Mouse (Mus musculus) megakaryocyte, embryonic 14.5 days (primary cell): ENCODE measurements around the gene Olfr1136. TPM values are rescaled to one million over a fixed set of nuclear protein-coding genes. Genes with fewer than 3 reads are reported as not detected.

Experiments
- H3K27me3 ChIP-seq: replicated peaks from 2 replicates; pipeline ENCODE3; 2012; ENCODE audit warnings: inconsistent platforms
- H3K36me3 ChIP-seq: replicated peaks from 2 replicates; pipeline ENCODE3; 2012; ENCODE audit warnings: low read length, inconsistent platforms, mixed read lengths
- H3K4me1 ChIP-seq: 2 replicates; pipeline ENCODE4 v1.6.1; 2012; ENCODE audit warnings: inconsistent platforms
- H3K4me3 ChIP-seq: replicated peaks from 2 replicates; pipeline ENCODE3; 2012; ENCODE audit warnings: moderate library complexity, mild to moderate bottlenecking, inconsistent platforms
- H3K9me3 ChIP-seq: 2 replicates; pipeline ENCODE4 v1.6.1; 2012; ENCODE audit warnings: inconsistent platforms
- FLI1 ChIP-seq: IDR thresholded peaks from 2 replicates; pipeline ENCODE4 v1.6.1; 2012; ENCODE audit warnings: low read length, inconsistent platforms, mixed read lengths
- GATA1 ChIP-seq: IDR thresholded peaks from 3 replicates; pipeline ENCODE4 v1.6.1; 2012; ENCODE audit warnings: mixed read lengths, low read length, inconsistent platforms, borderline replicate concordance
- polyA plus RNA-seq: library from polyadenylated mRNA; stranded (reverse); fragments of >175 nt; gene quantifications from 2 replicates; pipeline ENCODE4 v1.2.3, GENCODE M21; 2012; ENCODE audit warnings: low replicate concordance; ENCODE audit not compliant: insufficient read depth

Olfr1136 gene
- polyA plus RNA-seq = not detected in 2 replicates

DNA sequence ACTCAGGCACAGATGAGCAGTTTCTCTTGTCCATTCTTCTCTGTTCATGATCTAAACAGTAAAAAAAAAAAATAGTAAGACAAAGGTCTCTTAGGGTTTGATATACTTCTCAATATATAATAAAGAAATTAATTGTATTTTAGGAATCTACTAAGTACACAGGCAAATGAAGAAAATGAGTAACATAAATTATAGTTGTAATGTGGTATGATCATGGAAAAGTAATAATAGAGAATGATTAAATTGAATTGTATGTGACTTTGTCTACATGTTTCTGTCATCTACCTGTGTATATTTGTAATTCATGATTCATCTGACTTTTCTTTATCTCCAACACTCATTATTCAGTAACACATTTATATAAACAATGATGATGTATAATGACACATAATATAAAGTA, at the start of gene Olfr1136:
Gene Olfr1136 (minus strand): TSS at position 101 of the 400 bp plus-strand sequence.
- no peak within 1 kb of the TSS for H3K4me3 ChIP-seq
- H3K4me1 ChIP-seq = no peaks in the 10 kb centered on the region
- no peaks in the 10 kb centered on the region for H3K36me3 ChIP-seq
- no peaks in the 10 kb centered on the region for H3K27me3 ChIP-seq
- no peaks in the 10 kb centered on the region for H3K9me3 ChIP-seq
- TF ChIP-seq FLI1 = no peak
- no peak for TF ChIP-seq GATA1

DNA sequence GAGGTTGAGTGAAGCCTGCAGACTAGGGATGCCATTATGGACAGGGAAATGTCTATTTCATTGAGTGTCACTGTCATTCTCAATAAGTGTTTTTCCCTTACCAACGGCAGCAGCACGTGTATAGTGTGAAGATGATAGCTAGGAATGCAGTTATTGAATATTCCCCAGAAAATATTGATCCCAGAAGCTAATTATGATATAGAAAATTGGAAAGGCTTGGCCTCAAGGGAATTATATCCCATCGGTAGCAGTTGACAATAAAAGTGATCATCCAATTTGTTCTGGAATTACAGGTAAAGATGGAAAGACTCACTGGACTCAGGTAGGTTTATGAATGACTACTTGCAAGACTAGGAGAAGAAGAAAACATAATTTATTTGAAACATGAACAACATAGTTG, 49.7 kb upstream of the Olfr1136 start, which contains the start of gene Olfr1140:
Gene Olfr1140 (plus strand): TSS at position 301 of the 400 bp plus-strand sequence.
- H3K9me3 ChIP-seq = no peaks in the 10 kb centered on the region
- no peak for TF ChIP-seq FLI1
- no peak for TF ChIP-seq GATA1
- H3K4me3 ChIP-seq = no peak within 1 kb of the TSS
- no peaks in the 10 kb centered on the region for H3K36me3 ChIP-seq
- H3K4me1 ChIP-seq = no peaks in the 10 kb centered on the region
- no peaks in the 10 kb centered on the region for H3K27me3 ChIP-seq

DNA sequence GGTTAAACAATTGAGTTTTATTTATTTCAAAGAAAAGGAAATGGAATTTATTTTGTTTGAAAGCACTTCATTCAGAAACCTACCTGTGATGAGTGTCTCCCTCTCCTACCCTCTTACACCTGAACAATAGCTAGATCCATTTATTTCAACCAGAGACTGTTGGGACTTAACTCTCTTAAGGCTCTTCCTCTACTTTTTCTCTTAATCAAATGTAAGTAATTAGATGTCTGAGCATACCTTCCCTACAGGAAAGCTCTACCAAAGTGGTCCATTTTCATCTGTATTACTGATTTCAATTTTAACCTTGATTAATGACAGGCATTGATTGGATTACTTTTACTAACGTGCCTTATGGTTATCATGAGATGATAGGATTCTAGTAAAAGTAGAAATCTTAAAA, 46.1 kb upstream of the Olfr1136 start, which contains the start of gene Olfr1138:
Gene Olfr1138 (minus strand): TSS at position 101 of the 400 bp plus-strand sequence.
- Histone ChIP-seq H3K9me3 (no peaks in the 10 kb centered on the region), H3K4me3 (no peak within 1 kb of the TSS), H3K27me3 (no peaks in the 10 kb centered on the region), H3K36me3 (no peaks in the 10 kb centered on the region), H3K4me1 (no peaks in the 10 kb centered on the region)
- TF ChIP-seq GATA1 (no peak), FLI1 (no peak)

- no peaks in the 10 kb centered on the region for H3K4me1 ChIP-seq
- H3K27me3 ChIP-seq = no peaks in the 10 kb centered on the region
- no peak for TF ChIP-seq FLI1
- no peak for TF ChIP-seq GATA1
- no peak within 1 kb of the TSS for H3K4me3 ChIP-seq
- no peaks in the 10 kb centered on the region for H3K36me3 ChIP-seq
- H3K9me3 ChIP-seq = no peaks in the 10 kb centered on the region
These were observed 19.3 kb upstream of the Olfr1136 start, which contains the start of gene Olfr1137 for GRCm38 (mm10) chr2:87713079-87713478. TSS of gene Olfr1137 (minus strand) at chr2:87713179.

- Histone ChIP-seq H3K36me3 (no peaks in the 10 kb centered on the region), H3K4me3 (no peak within 1 kb of the TSS), H3K27me3 (no peaks in the 10 kb centered on the region), H3K9me3 (no peaks in the 10 kb centered on the region), H3K4me1 (no peaks in the 10 kb centered on the region)
- TF ChIP-seq GATA1 (no peak), FLI1 (no peak)
These were observed 20.2 kb downstream of the Olfr1136 start, which contains the start of gene Olfr1135 for GRCm38 (mm10) chr2:87673564-87673963. TSS of gene Olfr1135 (minus strand) at chr2:87673664.

- TF ChIP-seq GATA1 = no peak
- TF ChIP-seq FLI1 = no peak
- 0 out of 2 replicates have a peak, but pooled peaks cover 4% of the 10 kb centered on the region for H3K9me3 ChIP-seq
- no peaks in the 10 kb centered on the region for H3K36me3 ChIP-seq
- no peaks in the 10 kb centered on the region for H3K27me3 ChIP-seq
- no peak within 1 kb of the TSS for H3K4me3 ChIP-seq
- no peaks in the 10 kb centered on the region for H3K4me1 ChIP-seq
These were observed 35.4 kb downstream of the Olfr1136 start, which contains the start of gene Olfr1134 for GRCm38 (mm10) chr2:87658360-87658759. TSS of gene Olfr1134 (minus strand) at chr2:87658460.

DNA sequence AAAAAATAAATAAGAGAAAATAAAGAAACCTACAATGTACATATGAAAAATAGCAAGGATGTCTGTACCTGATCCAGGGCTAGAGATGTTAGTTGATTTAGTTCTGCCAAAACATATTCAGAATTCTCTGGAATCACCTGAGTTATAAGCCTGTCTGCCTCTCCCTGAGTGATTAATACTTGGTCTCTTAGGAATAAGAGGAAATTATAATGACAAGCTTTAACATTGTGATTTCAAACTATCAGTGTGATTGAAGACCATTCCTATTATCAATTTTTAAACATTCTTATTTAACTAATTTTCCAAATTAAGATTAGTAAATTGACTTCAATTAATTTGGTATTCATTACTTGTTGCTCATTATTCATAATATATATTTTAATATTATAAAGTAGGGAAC, 46.5 kb downstream of the Olfr1136 start, which contains the start of gene Olfr1133:
Gene Olfr1133 (minus strand): TSS at position 101 of the 400 bp plus-strand sequence.
- Histone ChIP-seq H3K4me1 (no peaks in the 10 kb centered on the region), H3K9me3 (no peaks in the 10 kb centered on the region), H3K27me3 (no peaks in the 10 kb centered on the region), H3K4me3 (no peak within 1 kb of the TSS), H3K36me3 (no peaks in the 10 kb centered on the region)
- TF ChIP-seq GATA1 (no peak), FLI1 (no peak)

Other genes with a start within 250 kb of the Olfr1136 start
- gene Olfr1126, start 240.0 kb downstream of the Olfr1136 start, polyA plus RNA-seq = not detected in 2 replicates
- not detected in 2 replicates for gene Pramel7, start 196.9 kb downstream of the Olfr1136 start, polyA plus RNA-seq
- gene Pramel6, start 187.4 kb downstream of the Olfr1136 start, polyA plus RNA-seq = not detected in 2 replicates
- gene Olfr153, start 162.2 kb downstream of the Olfr1136 start, polyA plus RNA-seq = not detected in 2 replicates
- not detected in 2 replicates for gene Olfr1128, start 148.4 kb downstream of the Olfr1136 start, polyA plus RNA-seq
- not detected in 2 replicates for gene Olfr1129, start 120.0 kb downstream of the Olfr1136 start, polyA plus RNA-seq
- gene Olfr1130, start 87.7 kb downstream of the Olfr1136 start, polyA plus RNA-seq = not detected in 2 replicates
- not detected in 2 replicates for gene Olfr1131, start 66.8 kb downstream of the Olfr1136 start, polyA plus RNA-seq
- gene Olfr1132, start 56.4 kb downstream of the Olfr1136 start, polyA plus RNA-seq = not detected in 2 replicates
- gene Olfr1133, start 46.6 kb downstream of the Olfr1136 start, polyA plus RNA-seq = not detected in 2 replicates
- gene Olfr1134, start 35.5 kb downstream of the Olfr1136 start, polyA plus RNA-seq = not detected in 2 replicates
- not detected in 2 replicates for gene Olfr1135, start 20.3 kb downstream of the Olfr1136 start, polyA plus RNA-seq
- 0.71 TPM in 1 of 2 replicates, not detected in the other for gene Olfr1137, start 19.2 kb upstream of the Olfr1136 start, polyA plus RNA-seq
- gene Olfr1138, start 46.0 kb upstream of the Olfr1136 start, polyA plus RNA-seq = not detected in 2 replicates
- not detected in 2 replicates for gene Olfr1140, start 49.8 kb upstream of the Olfr1136 start, polyA plus RNA-seq
- not detected in 2 replicates for gene Olfr1141, start 60.0 kb upstream of the Olfr1136 start, polyA plus RNA-seq
- not detected in 2 replicates for gene Olfr152, start 85.5 kb upstream of the Olfr1136 start, polyA plus RNA-seq
- not detected in 2 replicates for gene Olfr1143, start 106.6 kb upstream of the Olfr1136 start, polyA plus RNA-seq
- gene Olfr1145, start 115.9 kb upstream of the Olfr1136 start, polyA plus RNA-seq = not detected in 2 replicates
- not detected in 2 replicates for gene Olfr1148, start 136.6 kb upstream of the Olfr1136 start, polyA plus RNA-seq
- not detected in 2 replicates for gene Olfr1150-ps1, start 150.0 kb upstream of the Olfr1136 start, polyA plus RNA-seq
- gene Olfr1151, start 161.9 kb upstream of the Olfr1136 start, polyA plus RNA-seq = not detected in 2 replicates
- 0.43 TPM in 1 of 2 replicates, not detected in the other for gene Olfr1152, start 172.5 kb upstream of the Olfr1136 start, polyA plus RNA-seq
- gene Olfr1153, start 201.0 kb upstream of the Olfr1136 start, polyA plus RNA-seq = not detected in 2 replicates
- gene Olfr1154, start 211.2 kb upstream of the Olfr1136 start, polyA plus RNA-seq = not detected in 2 replicates